Mouse (Mus musculus) forebrain, embryonic 15.5 days (tissue): Measurements from ENCODE around the gene Gm12394. TPM values are rescaled to one million over a fixed set of nuclear protein-coding genes. Genes with fewer than 3 reads are reported as not detected.
"Not testable (repeated sequence)": the region's sequence is repeated elsewhere in the genome, so short reads cannot be mapped to it uniquely, and the experiment has no call there.

ENCODE experiments used
- ATAC-seq: fragments of 200-750 bp; cut with Nextera tagmentation; replicated peaks from 2 replicates; pipeline ENCODE4 v1.8.0; 2017; ENCODE audit warnings: mild to moderate bottlenecking, moderate TSS enrichment, moderate library complexity
- H3K27ac ChIP-seq: fragments of 300-500 bp; sonication (generic); replicated peaks from 2 replicates; pipeline ENCODE4 v1.5.1; 2015; ENCODE audit warnings: mild to moderate bottlenecking, inconsistent platforms
- H3K27me3 ChIP-seq: fragments of 300-500 bp; sonication (generic); 2 replicates; pipeline ENCODE4 v1.6.1; 2015; ENCODE audit warnings: inconsistent platforms
- H3K36me3 ChIP-seq: fragments of 300-500 bp; sonication (generic); 2 replicates; pipeline ENCODE4 v1.6.1; 2015; ENCODE audit warnings: mild to moderate bottlenecking, inconsistent platforms
- H3K4me1 ChIP-seq: fragments of 300-500 bp; sonication (generic); 2 replicates; pipeline ENCODE4 v1.6.1; 2015; ENCODE audit warnings: inconsistent platforms
- H3K4me2 ChIP-seq: fragments of 300-500 bp; sonication (generic); replicated peaks from 2 replicates; pipeline ENCODE4 v1.6.1; 2015; ENCODE audit warnings: mild to moderate bottlenecking, inconsistent platforms
- H3K4me3 ChIP-seq: fragments of 300-500 bp; sonication (generic); 2 replicates; pipeline ENCODE4 v1.5.1; 2015; ENCODE audit warnings: mild to moderate bottlenecking, inconsistent platforms
- H3K9ac ChIP-seq: fragments of 300-500 bp; sonication (generic); replicated peaks from 2 replicates; pipeline ENCODE4 v1.6.1; 2015; ENCODE audit warnings: mild to moderate bottlenecking, inconsistent platforms
- H3K9me3 ChIP-seq: fragments of 300-500 bp; sonication (generic); 2 replicates; pipeline ENCODE4 v1.6.1; 2016; ENCODE audit warnings: inconsistent platforms
- WGBS: fragments of 180-500 bp; shearing (Covaris S2); methylation state at CpG from one replicate; pipeline ENCODE4 v1.1.7; 2015; ENCODE audit warnings: mixed read lengths; 5-methylcytosine and 5-hydroxymethylcytosine counted together
- polyA plus RNA-seq: library from polyadenylated mRNA; unstranded; fragments of >200 nt; fragmentation: Nextera tagmentation; extraction: Ambion mirVana; gene quantifications from 2 replicates; pipeline ENCODE4 v1.2.1, GENCODE M21; 2015

The Gm12394 gene
- polyA plus RNA-seq, 1 experiment from 2014 or later, result 0.41 TPM

- not testable (repeated sequence) for H3K36me3 ChIP-seq, H3K27ac ChIP-seq, H3K27me3 ChIP-seq, H3K4me2 ChIP-seq, H3K9me3 ChIP-seq, H3K9ac ChIP-seq, H3K4me1 ChIP-seq, ATAC-seq, H3K4me3 ChIP-seq
- no CpG with 5 or more reads among the region's 5 CpGs for WGBS
Measured at GRCm38 (mm10) chr4:42773893-42774292, 82.7 kb downstream of the Gm12394 start, which contains the start of gene Ccl21a. Gene Ccl21a, minus strand, starts transcription at chr4:42773993.

DNA sequence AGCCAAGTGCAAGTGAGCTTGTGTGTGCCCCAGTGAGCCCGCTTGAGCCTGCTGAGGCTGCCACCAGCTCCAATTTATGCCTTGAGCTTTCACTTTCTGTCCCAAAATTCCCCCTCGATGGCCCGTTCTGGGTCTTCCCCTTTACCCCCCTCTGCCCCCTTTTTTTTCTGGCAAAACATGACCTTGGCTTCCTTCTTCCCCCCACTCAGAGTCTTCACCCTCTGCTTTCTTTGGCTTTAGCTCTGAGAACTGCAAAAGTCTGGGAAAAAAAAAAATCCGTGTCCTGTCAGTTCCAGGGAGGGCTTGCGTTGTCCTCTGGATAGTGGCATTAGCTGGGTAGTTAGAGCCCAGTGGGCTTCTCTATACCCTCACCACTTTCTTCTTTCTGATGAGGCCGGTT lies 100.1 kb downstream of the Gm12394 start, which contains the start of gene Ccl19:
TSS of gene Ccl19 (minus strand) at position 101 of the 400 bp plus-strand sequence.
- not testable (repeated sequence) for H3K9ac ChIP-seq, H3K4me1 ChIP-seq, H3K4me2 ChIP-seq, H3K9me3 ChIP-seq, H3K4me3 ChIP-seq, H3K36me3 ChIP-seq, H3K27ac ChIP-seq, ATAC-seq, H3K27me3 ChIP-seq
- WGBS, result no CpG with 5 or more reads among the region's 6 CpGs

GRCm38 (mm10) chr4:42735245-42735644 lies 121.3 kb downstream of the Gm12394 start, which contains the start of gene 4930578G10Rik:
Gene 4930578G10Rik, plus strand, starts transcription at chr4:42735545.
- H3K4me3 ChIP-seq, H3K27ac ChIP-seq, H3K4me2 ChIP-seq, H3K27me3 ChIP-seq, H3K9me3 ChIP-seq, H3K36me3 ChIP-seq, H3K4me1 ChIP-seq, ATAC-seq, H3K9ac ChIP-seq: not testable (repeated sequence)
- no CpG with 5 or more reads among the region's 13 CpGs for WGBS

Other genes starting within 250 kb of the Gm12394 start
- gene Gm10591, start 244.6 kb downstream of the Gm12394 start, polyA plus RNA-seq, result not detected in 2 replicates
- gene Gm2564, start 227.1 kb downstream of the Gm12394 start, polyA plus RNA-seq, result not detected in 2 replicates
- gene Ccl27b, start 201.5 kb downstream of the Gm12394 start, polyA plus RNA-seq, result not detected in 2 replicates
- gene Il11ra2, start 194.9 kb downstream of the Gm12394 start, polyA plus RNA-seq, result not detected in 2 replicates
- gene 4930578G10Rik, start 121.2 kb downstream of the Gm12394 start, polyA plus RNA-seq, result 0.70 and 0.98 TPM in 2 replicates
- 0.43 and 0.51 TPM in 2 replicates for gene Ccl19, start 100.2 kb downstream of the Gm12394 start, polyA plus RNA-seq
- 0.59 and 0.80 TPM in 2 replicates for gene Ccl21a, start 82.8 kb downstream of the Gm12394 start, polyA plus RNA-seq
- gene Fam205a1, start 2.9 kb downstream of the Gm12394 start, polyA plus RNA-seq, result 0.05 TPM in 1 of 2 replicates, not detected in the other
- gene Fam205c, start 17.5 kb upstream of the Gm12394 start, polyA plus RNA-seq, result 1.6 and 1.8 TPM in 2 replicates
- 20.5 and 22.2 TPM in 2 replicates for gene Phf24, start 59.9 kb upstream of the Gm12394 start, polyA plus RNA-seq
- 49.3 and 55.1 TPM in 2 replicates for gene Dnajb5, start 93.0 kb upstream of the Gm12394 start, polyA plus RNA-seq
- 0.41 TPM in 2 replicates for gene 1700022I11Rik, start 112.8 kb upstream of the Gm12394 start, polyA plus RNA-seq
- gene Vcp, start 143.7 kb upstream of the Gm12394 start, polyA plus RNA-seq, result 505 and 521 TPM in 2 replicates
- 28.1 and 29.9 TPM in 2 replicates for gene Fancg, start 153.7 kb upstream of the Gm12394 start, polyA plus RNA-seq
- gene Pigo, start 169.0 kb upstream of the Gm12394 start, polyA plus RNA-seq, result 23.2 and 23.8 TPM in 2 replicates
- 259 and 263 TPM in 2 replicates for gene Stoml2, start 174.9 kb upstream of the Gm12394 start, polyA plus RNA-seq
- gene Fam214b, start 189.4 kb upstream of the Gm12394 start, polyA plus RNA-seq, result 44.8 and 45.3 TPM in 2 replicates
- gene Unc13b, start 202.2 kb upstream of the Gm12394 start, polyA plus RNA-seq, result 17.9 and 18.7 TPM in 2 replicates